Mouse (Mus musculus): ENCODE results near the gene Noct. TPM values are rescaled to one million over a fixed set of nuclear protein-coding genes. Genes with fewer than 3 reads are reported as not detected.

Noct gene
- polyA plus RNA-seq, 1 experiment from 2014 or later, result 9.3 TPM

DNA sequence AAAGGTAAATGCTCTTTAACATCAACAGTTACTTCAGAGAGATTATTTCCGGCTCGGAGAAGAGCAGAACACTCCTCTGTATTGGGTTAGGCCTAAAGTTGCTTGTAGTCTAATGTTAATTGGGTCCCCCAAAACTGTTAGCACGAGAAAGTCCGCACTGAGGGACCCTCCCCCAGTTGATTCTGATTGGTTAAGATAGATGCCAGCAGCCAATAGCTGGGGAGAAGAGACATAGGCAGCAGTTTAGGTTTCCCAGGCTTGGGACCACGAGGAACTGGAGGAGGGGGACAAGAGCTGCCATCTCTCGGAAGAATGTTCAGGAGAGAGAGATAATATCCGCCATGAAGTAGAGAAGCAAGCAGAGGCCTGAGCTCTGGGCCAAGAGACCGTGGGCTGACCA lies 28.5 kb upstream of the Noct start:
- peaks cover 6% of the 10 kb centered on the region; the same call in 1 of the 2 replicates for H3K4me1 ChIP-seq
- no peak overlapping the region for H3K9ac ChIP-seq
- H3K27me3 ChIP-seq (replicated peaks), result no peaks in the 10 kb centered on the region
- H3K27ac ChIP-seq, result peak overlapping the region; percentile 14; the same call in 1 of the 2 replicates
- 32% methylated on average over 8 of the region's 8 CpGs for WGBS
- no peaks in the 10 kb centered on the region for H3K9me3 ChIP-seq
- no peaks in the 10 kb centered on the region for H3K36me3 ChIP-seq
- no peak overlapping the region for H3K4me3 ChIP-seq (replicated peaks)
- ATAC-seq (ENCODE audit: insufficient read depth, low FRiP score, low read depth), result no peak
- H3K4me2 ChIP-seq, result peak overlapping the region; percentile 40

DNA sequence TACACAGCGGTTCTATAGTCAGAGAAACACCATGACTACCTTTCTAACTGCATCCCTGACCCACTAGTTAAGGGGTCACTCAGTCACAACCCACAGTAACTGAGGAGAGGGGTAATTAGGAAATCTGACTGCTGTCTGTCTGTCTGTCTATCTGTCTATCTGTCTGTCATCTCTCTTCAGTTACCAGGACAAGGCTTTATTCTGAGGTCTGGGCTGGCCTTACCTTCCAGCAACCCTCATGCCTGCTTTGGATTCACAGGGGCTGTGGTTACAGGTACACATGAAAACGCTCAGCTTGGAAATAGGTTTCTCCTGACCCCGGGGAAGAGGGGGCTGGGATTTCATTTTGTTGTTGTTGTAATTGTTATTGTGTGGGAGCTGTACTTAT lies 27.5 kb upstream of the Noct start:
- H3K27me3 ChIP-seq (replicated peaks), result no peaks in the 10 kb centered on the region
- peaks cover 9% of the 10 kb centered on the region; the same call in 1 of the 2 replicates for H3K4me1 ChIP-seq
- no peak overlapping the region for H3K4me3 ChIP-seq (replicated peaks)
- H3K9me3 ChIP-seq, result no peaks in the 10 kb centered on the region
- H3K9ac ChIP-seq, result no peak overlapping the region
- H3K36me3 ChIP-seq, result no peaks in the 10 kb centered on the region
- no peak overlapping the region for H3K27ac ChIP-seq
- 85% methylated on average over 3 of the region's 3 CpGs for WGBS
- no peak overlapping the region for H3K4me2 ChIP-seq
- ATAC-seq (ENCODE audit: insufficient read depth, low FRiP score, low read depth), result no peak

DNA sequence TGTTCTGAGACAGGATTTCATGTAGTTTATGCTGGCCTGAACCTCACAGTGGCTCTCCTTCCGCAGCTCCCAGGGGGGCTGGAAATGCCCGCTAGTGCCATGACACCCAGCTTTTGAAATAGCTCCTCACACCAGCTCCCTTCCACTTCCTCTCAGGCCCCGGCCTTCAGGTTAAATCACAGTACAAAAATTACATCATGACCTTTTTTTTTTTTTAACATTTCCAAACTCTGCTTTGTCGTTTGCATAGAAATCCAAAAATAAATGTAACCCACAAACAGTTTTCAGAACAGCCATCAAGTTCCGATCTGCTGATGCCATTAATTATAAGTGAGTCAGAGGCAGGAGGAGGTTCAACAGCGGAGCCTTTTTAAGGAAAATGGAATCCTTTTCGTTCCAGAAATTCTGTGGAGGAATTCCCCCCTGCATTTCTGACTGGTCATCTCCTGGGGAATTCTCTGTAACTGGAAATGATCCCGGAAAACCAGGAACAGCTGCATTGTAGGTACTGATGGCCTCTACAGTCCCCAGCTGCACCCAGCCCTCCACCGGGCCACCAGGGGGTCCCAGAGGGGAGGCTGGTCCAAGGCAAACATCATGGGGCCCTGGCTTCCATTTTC lies 27.0 kb upstream of the Noct start:
- Histone ChIP-seq H3K36me3 (no peaks in the 10 kb centered on the region), H3K4me1 (peaks cover 9% of the 10 kb centered on the region; the same call in 1 of the 2 replicates), H3K4me3 (replicated peaks) (no peak overlapping the region), H3K27ac (no peak overlapping the region), H3K9ac (no peak overlapping the region), H3K9me3 (no peaks in the 10 kb centered on the region), H3K27me3 (replicated peaks) (no peaks in the 10 kb centered on the region), H3K4me2 (no peak overlapping the region)
- 43% methylated on average over 9 of the region's 9 CpGs for WGBS
- ATAC-seq (ENCODE audit: insufficient read depth, low FRiP score, low read depth), result no peak

DNA sequence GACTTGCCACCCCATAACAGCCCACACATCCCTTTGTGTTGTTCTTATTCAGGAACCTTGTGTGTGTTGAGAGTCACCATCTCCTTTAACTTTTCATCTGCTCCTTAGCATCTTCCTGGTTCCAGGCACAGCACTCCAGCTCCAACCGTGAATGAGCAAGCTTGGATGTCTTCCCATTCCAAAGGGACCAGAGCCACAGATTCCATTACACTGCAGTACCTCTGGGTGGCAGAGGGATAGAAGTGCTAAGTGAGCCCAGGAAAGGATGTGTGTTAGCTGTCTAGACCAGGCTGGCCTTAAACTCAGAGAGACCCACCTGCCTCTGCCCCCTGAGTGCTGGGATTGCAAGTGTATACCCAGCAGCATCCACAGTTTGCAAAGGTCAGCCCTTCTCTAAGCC lies 26.0 kb upstream of the Noct start:
- Histone ChIP-seq H3K9me3 (no peaks in the 10 kb centered on the region), H3K36me3 (no peaks in the 10 kb centered on the region), H3K27ac (no peak overlapping the region), H3K4me3 (replicated peaks) (no peak overlapping the region), H3K4me1 (peaks cover 9% of the 10 kb centered on the region; the same call in 1 of the 2 replicates), H3K9ac (no peak overlapping the region), H3K4me2 (no peak overlapping the region), H3K27me3 (replicated peaks) (no peaks in the 10 kb centered on the region)
- 66% methylated on average over 1 of the region's 1 CpGs for whole genome bisulfite sequencing
- ATAC-seq (ENCODE audit: insufficient read depth, low FRiP score, low read depth), result no peak

DNA sequence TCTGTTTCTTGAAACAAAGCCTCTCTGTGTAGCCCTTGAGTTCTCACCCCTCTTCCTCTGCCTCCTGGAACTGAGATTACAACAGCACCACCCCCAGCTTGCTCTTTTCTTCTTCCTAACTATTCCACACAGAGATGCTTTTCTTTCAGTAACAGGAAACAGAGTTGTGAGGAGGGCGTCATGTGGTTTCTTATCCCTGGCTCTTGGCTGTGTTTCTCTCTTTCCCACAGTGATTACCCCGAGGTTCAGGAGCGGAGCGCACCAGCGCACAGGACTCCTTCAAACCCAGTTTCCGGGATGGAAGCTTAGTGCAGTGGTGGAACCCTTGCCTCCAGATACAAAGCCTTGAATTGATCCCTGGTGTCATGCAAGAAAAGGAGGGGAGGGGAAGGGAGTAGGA lies 25.1 kb upstream of the Noct start:
- H3K4me3 ChIP-seq (replicated peaks), result no peak overlapping the region
- no peak overlapping the region for H3K9ac ChIP-seq
- H3K27ac ChIP-seq, result no peak overlapping the region
- no peak overlapping the region for H3K4me2 ChIP-seq
- no peak for ATAC-seq (ENCODE audit: insufficient read depth, low FRiP score, low read depth)
- no peaks in the 10 kb centered on the region for H3K36me3 ChIP-seq
- 79% methylated on average over 6 of the region's 6 CpGs for WGBS
- H3K9me3 ChIP-seq, result no peaks in the 10 kb centered on the region
- H3K27me3 ChIP-seq (replicated peaks), result no peaks in the 10 kb centered on the region
- H3K4me1 ChIP-seq, result peaks cover 9% of the 10 kb centered on the region; the same call in 1 of the 2 replicates

DNA sequence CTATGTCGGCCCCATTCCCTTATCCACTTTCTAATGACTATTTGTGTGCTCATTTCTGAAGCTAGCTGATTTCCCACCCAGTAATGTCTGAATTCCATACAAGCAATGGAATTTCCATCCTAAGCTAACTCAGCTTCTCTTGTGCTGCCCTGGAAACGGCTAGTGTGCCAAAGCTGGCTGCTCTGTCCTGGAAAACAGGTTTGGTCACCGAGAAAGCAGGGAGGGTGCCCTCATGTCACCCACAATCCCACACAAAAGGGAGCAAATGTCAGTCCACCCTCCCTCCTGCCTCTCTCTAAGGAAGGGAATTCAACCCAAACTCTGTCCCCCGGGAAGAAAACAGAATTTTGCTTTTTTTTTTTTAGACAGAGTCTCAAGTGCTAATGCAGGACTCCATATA lies 23.9 kb upstream of the Noct start:
- Histone ChIP-seq H3K4me3 (replicated peaks) (no peak overlapping the region), H3K9ac (no peak overlapping the region), H3K9me3 (no peaks in the 10 kb centered on the region), H3K27ac (no peak overlapping the region), H3K4me1 (peaks cover 9% of the 10 kb centered on the region; the same call in 1 of the 2 replicates), H3K27me3 (replicated peaks) (no peaks in the 10 kb centered on the region), H3K36me3 (no peaks in the 10 kb centered on the region), H3K4me2 (no peak overlapping the region)
- no peak for ATAC-seq (ENCODE audit: insufficient read depth, low FRiP score, low read depth)
- 79% methylated on average over 4 of the region's 4 CpGs for WGBS

DNA sequence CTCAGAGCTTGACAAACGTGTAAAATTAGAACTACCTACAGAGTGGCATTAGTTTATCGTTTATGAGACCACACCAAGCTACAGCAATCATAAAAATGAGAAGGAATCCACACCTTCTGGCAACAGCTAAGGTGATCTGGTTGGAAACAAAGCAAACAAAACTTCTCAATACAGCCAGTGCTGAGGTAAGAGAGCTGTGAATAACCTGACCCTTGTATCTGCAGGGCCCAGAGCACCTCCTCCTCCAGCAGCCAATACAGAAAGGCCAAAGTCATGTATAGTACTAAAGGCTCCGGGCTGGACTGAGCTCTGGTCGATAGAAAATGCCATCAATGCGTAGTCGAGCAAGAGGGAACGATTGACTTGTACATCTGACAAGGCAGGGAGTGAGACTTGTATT lies 23.4 kb upstream of the Noct start:
- H3K4me1 ChIP-seq, result peaks cover 6% of the 10 kb centered on the region; the same call in 1 of the 2 replicates
- H3K27me3 ChIP-seq (replicated peaks), result no peaks in the 10 kb centered on the region
- WGBS, result 65% methylated on average over 7 of the region's 7 CpGs
- ATAC-seq (ENCODE audit: insufficient read depth, low FRiP score, low read depth), result peak; percentile 70; the same call in 1 of the 2 replicates
- H3K4me3 ChIP-seq (replicated peaks), result no peak overlapping the region
- peak overlapping the region; percentile 52; the same call in 1 of the 2 replicates for H3K27ac ChIP-seq
- no peaks in the 10 kb centered on the region for H3K9me3 ChIP-seq
- no peak overlapping the region for H3K9ac ChIP-seq
- H3K36me3 ChIP-seq, result no peaks in the 10 kb centered on the region
- H3K4me2 ChIP-seq, result no peak overlapping the region

DNA sequence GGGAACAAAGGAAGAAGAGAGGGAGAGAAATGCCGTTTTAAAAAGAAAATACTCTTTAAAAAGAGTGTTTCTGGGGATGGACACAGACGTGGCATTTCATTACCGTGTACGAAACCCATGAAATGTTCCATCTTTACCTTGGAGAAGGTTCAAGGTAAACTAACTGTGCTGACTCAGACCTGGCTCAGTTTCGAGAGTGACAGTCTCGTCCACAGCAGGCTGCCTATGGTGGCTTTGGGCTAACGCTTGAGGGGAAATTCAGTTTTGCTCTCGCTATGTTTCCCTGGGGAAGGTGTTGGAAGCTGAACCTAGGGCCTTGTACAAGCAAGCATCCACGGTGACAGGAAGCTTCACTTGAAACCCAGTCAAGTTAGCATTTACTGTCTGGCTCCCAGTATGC lies 22.3 kb upstream of the Noct start:
- H3K4me3 ChIP-seq (replicated peaks), result no peak overlapping the region
- WGBS, result 73% methylated on average over 9 of the region's 9 CpGs

DNA sequence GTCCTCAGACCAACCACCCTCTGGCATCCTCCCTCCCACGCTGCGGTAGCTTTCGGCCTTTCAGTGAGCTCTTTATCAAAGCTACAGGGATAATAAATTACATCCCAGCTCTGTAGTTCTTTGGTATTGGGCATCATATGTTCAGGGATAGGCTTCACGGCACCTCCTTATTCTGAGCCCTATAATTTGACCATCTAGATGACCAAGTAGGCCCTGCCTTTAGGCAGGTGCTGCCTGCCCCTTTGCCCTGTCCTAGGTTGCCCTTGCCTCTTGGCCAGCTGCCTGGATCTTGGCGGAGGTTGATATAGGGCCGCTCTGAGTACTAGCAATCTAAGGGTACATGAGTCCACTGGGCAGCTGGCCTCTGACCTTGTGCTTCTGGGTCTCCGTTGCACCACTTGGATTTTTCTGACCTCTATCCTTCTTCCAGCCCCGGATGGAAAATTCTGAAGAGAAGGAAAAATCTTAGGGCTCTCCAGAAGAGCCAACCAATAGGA lies 21.7 kb upstream of the Noct start:
- H3K27me3 ChIP-seq (replicated peaks), result no peaks in the 10 kb centered on the region
- no peak overlapping the region for H3K27ac ChIP-seq
- 80% methylated on average over 8 of the region's 8 CpGs for WGBS
- no peak overlapping the region for H3K9ac ChIP-seq
- H3K4me1 ChIP-seq, result 0 out of 2 replicates have a peak, but pooled peaks cover 4% of the 10 kb centered on the region
- H3K4me3 ChIP-seq (replicated peaks), result no peak overlapping the region
- no peak overlapping the region for H3K4me2 ChIP-seq
- no peaks in the 10 kb centered on the region for H3K9me3 ChIP-seq
- H3K36me3 ChIP-seq, result no peaks in the 10 kb centered on the region
- no peak for ATAC-seq (ENCODE audit: insufficient read depth, low FRiP score, low read depth)

More for the DNA sequence above, 22.3 kb upstream of the Noct start:
- H3K9ac ChIP-seq, result no peak overlapping the region
- H3K27ac ChIP-seq, result no peak overlapping the region
- no peaks in the 10 kb centered on the region for H3K36me3 ChIP-seq
- ATAC-seq (ENCODE audit: insufficient read depth, low FRiP score, low read depth), result no peak
- no peaks in the 10 kb centered on the region for H3K27me3 ChIP-seq (replicated peaks)
- no peak overlapping the region for H3K4me2 ChIP-seq
- no peaks in the 10 kb centered on the region for H3K9me3 ChIP-seq
- H3K4me1 ChIP-seq, result 0 out of 2 replicates have a peak, but pooled peaks cover 4% of the 10 kb centered on the region

DNA sequence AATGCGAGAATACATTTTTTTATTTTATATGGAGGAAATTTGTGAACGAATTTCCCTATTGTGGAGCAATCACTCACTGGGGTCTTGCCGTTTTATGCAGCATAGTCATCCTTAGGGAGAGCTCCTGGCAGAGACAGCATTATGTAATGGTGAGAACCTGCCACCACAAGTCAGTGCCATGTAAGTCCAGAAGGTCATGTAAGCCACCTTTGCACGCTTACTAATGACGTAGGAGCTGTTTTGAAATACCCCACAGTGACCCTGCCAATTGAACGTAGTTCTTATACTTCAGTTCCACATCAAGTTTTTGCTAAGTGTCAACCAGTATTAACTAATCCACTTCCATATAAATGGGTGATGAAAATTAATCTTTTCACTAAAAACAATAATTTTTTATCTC lies 20.3 kb upstream of the Noct start:
- Histone ChIP-seq H3K4me3 (replicated peaks) (no peak overlapping the region), H3K4me2 (no peak overlapping the region), H3K36me3 (no peaks in the 10 kb centered on the region), H3K9me3 (no peaks in the 10 kb centered on the region), H3K27me3 (replicated peaks) (no peaks in the 10 kb centered on the region), H3K27ac (no peak overlapping the region), H3K4me1 (0 out of 2 replicates have a peak, but pooled peaks cover 4% of the 10 kb centered on the region), H3K9ac (no peak overlapping the region)
- WGBS, result 85% methylated on average over 6 of the region's 6 CpGs
- no peak for ATAC-seq (ENCODE audit: insufficient read depth, low FRiP score, low read depth)

DNA sequence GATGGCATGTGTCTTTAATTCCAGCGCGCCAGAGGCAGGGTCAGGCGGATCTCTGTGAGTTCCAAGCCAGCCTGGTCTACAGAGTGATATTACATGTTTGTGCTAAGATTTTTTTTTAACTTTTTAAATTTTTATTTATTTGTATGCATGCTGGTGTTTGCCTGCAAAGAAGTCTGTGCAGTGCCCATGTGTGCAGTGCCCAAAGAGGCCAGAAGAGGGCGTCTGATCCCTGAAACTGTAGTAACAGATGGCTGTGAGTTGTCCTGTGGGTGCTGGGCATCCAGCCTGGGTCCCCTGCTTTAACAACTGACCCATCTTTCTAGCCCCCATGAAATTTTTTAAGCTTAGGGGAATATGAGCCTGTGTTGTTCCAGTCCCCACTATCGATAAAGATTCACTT lies 19.8 kb upstream of the Noct start:
- no peak for ATAC-seq (ENCODE audit: insufficient read depth, low FRiP score, low read depth)
- WGBS, result 84% methylated on average over 5 of the region's 5 CpGs
- H3K4me1 ChIP-seq, result 0 out of 2 replicates have a peak, but pooled peaks cover 4% of the 10 kb centered on the region

DNA sequence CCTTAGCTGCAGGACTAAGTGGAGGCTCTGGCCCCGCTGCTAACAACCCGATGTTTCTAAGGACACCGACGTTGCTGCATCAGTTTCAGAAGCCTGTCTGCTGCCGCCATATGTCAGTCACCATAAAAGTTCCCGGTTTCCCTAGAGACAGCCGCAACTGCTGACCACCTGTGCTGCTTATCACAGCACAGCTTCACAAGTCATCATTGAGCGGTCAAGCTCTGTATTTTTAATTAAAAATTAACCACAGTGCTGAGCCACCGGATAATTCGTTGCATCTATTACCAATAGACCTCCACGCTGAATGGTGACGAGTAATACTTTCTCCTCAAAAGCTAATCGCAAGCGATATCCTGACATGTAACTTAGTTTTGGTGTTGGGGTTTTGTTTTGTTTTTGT lies 19.4 kb upstream of the Noct start:
- no peak; the same call in 1 of the 2 replicates for ATAC-seq (ENCODE audit: insufficient read depth, low FRiP score, low read depth)
- no peaks in the 10 kb centered on the region for H3K27me3 ChIP-seq (replicated peaks)
- no peaks in the 10 kb centered on the region for H3K9me3 ChIP-seq
- 87% methylated on average over 14 of the region's 14 CpGs for WGBS
- no peak overlapping the region for H3K4me2 ChIP-seq
- no peak overlapping the region for H3K9ac ChIP-seq
- H3K36me3 ChIP-seq, result no peaks in the 10 kb centered on the region
- H3K4me1 ChIP-seq, result 0 out of 2 replicates have a peak, but pooled peaks cover 4% of the 10 kb centered on the region
- no peak overlapping the region for H3K4me3 ChIP-seq (replicated peaks)
- no peak overlapping the region for H3K27ac ChIP-seq

More for the DNA sequence above, 19.8 kb upstream of the Noct start:
- no peaks in the 10 kb centered on the region for H3K36me3 ChIP-seq
- no peak overlapping the region for H3K4me3 ChIP-seq (replicated peaks)
- H3K9ac ChIP-seq, result no peak overlapping the region
- H3K27me3 ChIP-seq (replicated peaks), result no peaks in the 10 kb centered on the region
- H3K9me3 ChIP-seq, result no peaks in the 10 kb centered on the region
- no peak overlapping the region for H3K27ac ChIP-seq
- H3K4me2 ChIP-seq, result no peak overlapping the region

Data from stomach, embryonic 15.5 days (tissue).